Mouse (Mus musculus) heart, embryonic 16.5 days (tissue): ENCODE data around the gene Gpc5. TPM values are rescaled to one million over a fixed set of nuclear protein-coding genes. Genes with fewer than 3 reads are reported as not detected.
A peak's percentile ranks its signal among the peaks of the same experiment; 100 is the strongest.

Source experiments
- ATAC-seq: fragments of 200-750 bp; cut with Nextera tagmentation; replicated peaks from 2 replicates; pipeline ENCODE4 v1.8.0; 2017; ENCODE audit warnings: moderate number of reproducible peaks; ENCODE audit not compliant: insufficient read depth, low FRiP score; ENCODE audit errors: extremely low read depth
- H3K27ac ChIP-seq: fragments of 300-500 bp; sonication (generic); 2 replicates; pipeline ENCODE4 v1.5.1; 2014; ENCODE audit warnings: mild to moderate bottlenecking, low read length, control low read depth, moderate library complexity
- H3K27me3 ChIP-seq: fragments of 300-500 bp; sonication (generic); 2 replicates; pipeline ENCODE4 v1.6.1; 2014; ENCODE audit warnings: low read length, mixed read lengths; ENCODE audit not compliant: control insufficient read depth, insufficient read depth
- H3K36me3 ChIP-seq: fragments of 300-500 bp; sonication (generic); 2 replicates; pipeline ENCODE4 v1.6.1; 2014; ENCODE audit not compliant: control insufficient read depth, insufficient read depth
- H3K4me1 ChIP-seq: fragments of 300-500 bp; sonication (generic); 2 replicates; pipeline ENCODE4 v1.6.1; 2014; ENCODE audit warnings: low read length, mixed read lengths; ENCODE audit not compliant: control insufficient read depth, insufficient read depth
- H3K4me2 ChIP-seq: fragments of 300-500 bp; sonication (generic); 2 replicates; pipeline ENCODE4 v1.6.1; 2014; ENCODE audit warnings: low read depth, mild to moderate bottlenecking, control low read depth, low read length
- H3K4me3 ChIP-seq: fragments of 300-500 bp; sonication (generic); 2 replicates; pipeline ENCODE4 v1.5.1; 2014; ENCODE audit warnings: mild to moderate bottlenecking, control low read depth, low read length
- H3K9ac ChIP-seq: fragments of 300-500 bp; sonication (generic); 2 replicates; pipeline ENCODE4 v1.6.1; 2014; ENCODE audit warnings: low read length, control low read depth
- H3K9me3 ChIP-seq: fragments of 300-500 bp; sonication (generic); replicated peaks from 2 replicates; pipeline ENCODE4 v1.6.1; 2016; ENCODE audit warnings: low read length; ENCODE audit not compliant: control insufficient read depth
- WGBS: fragments of 180-500 bp; shearing (Covaris S2); extraction: QIAGEN DNeasy Blood & Tissue Kit; methylation state at CpG from one replicate; pipeline ENCODE4 v1.1.7; 2014; 5-methylcytosine and 5-hydroxymethylcytosine counted together
- microRNA counts: library from miRNA; unstranded; fragments of <30 nt; microRNA quantifications from one replicate; lab custom pipeline; 2016
- microRNA-seq: library from miRNA; unstranded; fragments of <30 nt; microRNA quantifications from one replicate; pipeline ENCODE4, GENCODE M21; 2017
- polyA plus RNA-seq: library from polyadenylated mRNA; unstranded; fragments of >200 nt; fragmentation: Nextera tagmentation; extraction: Ambion mirVana; gene quantifications from 2 replicates; pipeline ENCODE4 v1.2.1, GENCODE M21; 2015

The Gpc5 gene
- polyA plus RNA-seq, 1 experiment from 2014 or later = 0.43 TPM

GRCm38 (mm10) chr14:116559990-116560389 is 1468.0 kb downstream of the Gpc5 start:
- Histone ChIP-seq H3K27me3 (no peaks in the 10 kb centered on the region), H3K4me2 (no peak overlapping the region), H3K36me3 (no peaks in the 10 kb centered on the region), H3K4me3 (no peak overlapping the region), H3K4me1 (no peaks in the 10 kb centered on the region), H3K9ac (no peak overlapping the region), H3K27ac (no peak overlapping the region), H3K9me3 (no peaks in the 10 kb centered on the region)
- 31% methylated on average over 1 of the region's 1 CpGs for WGBS
- no peak for ATAC-seq

MicroRNAs encoded within 50 kb of the gene (microRNA counts, 519-probe panel; counts per million panel counts)
- microRNA mmu-miR-18a (lab: Ali Mortazavi, UCI) (2,279 counts per million, percentile 44 among the panel's probes with 10 or more counts), microRNA mmu-miR-19a (lab: Ali Mortazavi, UCI) (4,045 counts per million, percentile 94 among the panel's probes with 10 or more counts), microRNA mmu-miR-19b (lab: Ali Mortazavi, UCI) (3,552 counts per million, percentile 89 among the panel's probes with 10 or more counts), microRNA mmu-miR-20a+mmu-miR-20b (lab: Ali Mortazavi, UCI) (4,345 counts per million, percentile 97 among the panel's probes with 10 or more counts), microRNA mmu-miR-92a (lab: Ali Mortazavi, UCI) (1,373 counts per million, percentile 8 among the panel's probes with 10 or more counts)

Small RNA genes within 50 kb of the gene (microRNA-seq; reads per million reads assigned to microRNA genes)
- gene Mir17 (15,951 reads per million, percentile 96 among the genes with 10 or more reads in this experiment), gene Mir18 (2,169 reads per million, percentile 84 among the genes with 10 or more reads in this experiment), gene Mir19a (22.2 reads per million, percentile 35 among the genes with 10 or more reads in this experiment), gene Mir19b-1 (4.3 reads per million, percentile 16 among the genes with 10 or more reads in this experiment), gene Mir20a (5,776 reads per million, percentile 93 among the genes with 10 or more reads in this experiment), gene Mir92-1 (2,495 reads per million, percentile 86 among the genes with 10 or more reads in this experiment)
